Mouse (Mus musculus): ENCODE results near the gene Elp4.

The Elp4 gene

GRCm38 (mm10) chr2:105715409-105716115 lies 188.8 kb downstream of the Elp4 start:
- DNase-seq (ENCODE audit: low spot score): no peak

GRCm38 (mm10) chr2:105710511-105710910 lies 193.9 kb downstream of the Elp4 start:
- DNase-seq (ENCODE audit: low spot score): no peak

GRCm38 (mm10) chr2:105709126-105709525 lies 195.2 kb downstream of the Elp4 start:
- no peak for DNase-seq (ENCODE audit: low spot score)

- DNase-seq (ENCODE audit: low spot score): no peak
These were observed 199.0 kb downstream of the Elp4 start for GRCm38 (mm10) chr2:105705320-105705719.

- no peak for DNase-seq (ENCODE audit: low spot score)
These were observed 201.8 kb downstream of the Elp4 start for GRCm38 (mm10) chr2:105702586-105702985.

GRCm38 (mm10) chr2:105701781-105702180 lies 202.6 kb downstream of the Elp4 start:
- DNase-seq (ENCODE audit: low spot score): no peak

GRCm38 (mm10) chr2:105698631-105699030 lies 205.7 kb downstream of the Elp4 start:
- DNase-seq (ENCODE audit: low spot score): no peak

GRCm38 (mm10) chr2:105697741-105698140 lies 206.6 kb downstream of the Elp4 start:
- no peak for DNase-seq (ENCODE audit: low spot score)

GRCm38 (mm10) chr2:105691296-105691695 lies 213.1 kb downstream of the Elp4 start:
- DNase-seq (ENCODE audit: low spot score): no peak

- DNase-seq (ENCODE audit: low spot score): no peak
These were observed 214.4 kb downstream of the Elp4 start for GRCm38 (mm10) chr2:105689771-105690639.

GRCm38 (mm10) chr2:105689304-105689770 lies 215.0 kb downstream of the Elp4 start:
- DNase-seq (ENCODE audit: low spot score): no peak

- no peak for DNase-seq (ENCODE audit: low spot score)
These were observed 215.7 kb downstream of the Elp4 start for GRCm38 (mm10) chr2:105688436-105689303.

- DNase-seq (ENCODE audit: low spot score): no peak
These were observed 216.4 kb downstream of the Elp4 start for GRCm38 (mm10) chr2:105688011-105688410.

- no peak for DNase-seq (ENCODE audit: low spot score)
These were observed 216.9 kb downstream of the Elp4 start for GRCm38 (mm10) chr2:105687317-105687991.

GRCm38 (mm10) chr2:105686363-105687316 lies 217.7 kb downstream of the Elp4 start:
- no peak for DNase-seq (ENCODE audit: low spot score)

- no peak for DNase-seq (ENCODE audit: low spot score)
These were observed 218.7 kb downstream of the Elp4 start for GRCm38 (mm10) chr2:105685651-105686050.

GRCm38 (mm10) chr2:105684991-105685650 lies 219.2 kb downstream of the Elp4 start:
- DNase-seq (ENCODE audit: low spot score): peak; percentile 30

GRCm38 (mm10) chr2:105683771-105684410 lies 220.5 kb downstream of the Elp4 start:
- DNase-seq (ENCODE audit: low spot score): no peak

GRCm38 (mm10) chr2:105682634-105683351 lies 221.6 kb downstream of the Elp4 start:
- peak; percentile 37 for DNase-seq (ENCODE audit: low spot score)

Measured in testis, postnatal 10 days (tissue).